Mouse (Mus musculus): ENCODE measurements around the gene Col13a1. TPM values are rescaled to one million over a fixed set of nuclear protein-coding genes. Genes with fewer than 3 reads are reported as not detected.

Col13a1 gene
- polyA plus RNA-seq, 1 experiment from 2014 or later = 0.31 TPM

- no peaks in the 10 kb centered on the region for H3K9me3 ChIP-seq (ENCODE audit: control insufficient read depth, low read length)
- no peaks in the 10 kb centered on the region for H3K36me3 ChIP-seq (ENCODE audit: control insufficient read depth, insufficient read depth, low read length)
- H3K9ac ChIP-seq (replicated peaks; ENCODE audit: low read depth, low read length) = no peak overlapping the region
- no peaks in the 10 kb centered on the region for H3K27me3 ChIP-seq (ENCODE audit: control insufficient read depth, insufficient read depth, low read length)
- H3K4me3 ChIP-seq (ENCODE audit: low read depth, low read length) = no peak overlapping the region
- H3K4me2 ChIP-seq (ENCODE audit: low read depth, low read length) = no peak overlapping the region
- H3K4me1 ChIP-seq (ENCODE audit: control insufficient read depth, insufficient read depth, low read length) = no peaks in the 10 kb centered on the region
- H3K27ac ChIP-seq (ENCODE audit: low read depth, low read length) = no peak overlapping the region
- ATAC-seq (ENCODE audit: low read depth) = no peak
- 77% methylated on average over 13 of the region's 13 CpGs for WGBS
Observed at GRCm38 (mm10) chr10:61825979-61826752, 152.7 kb downstream of the Col13a1 start.

DNA sequence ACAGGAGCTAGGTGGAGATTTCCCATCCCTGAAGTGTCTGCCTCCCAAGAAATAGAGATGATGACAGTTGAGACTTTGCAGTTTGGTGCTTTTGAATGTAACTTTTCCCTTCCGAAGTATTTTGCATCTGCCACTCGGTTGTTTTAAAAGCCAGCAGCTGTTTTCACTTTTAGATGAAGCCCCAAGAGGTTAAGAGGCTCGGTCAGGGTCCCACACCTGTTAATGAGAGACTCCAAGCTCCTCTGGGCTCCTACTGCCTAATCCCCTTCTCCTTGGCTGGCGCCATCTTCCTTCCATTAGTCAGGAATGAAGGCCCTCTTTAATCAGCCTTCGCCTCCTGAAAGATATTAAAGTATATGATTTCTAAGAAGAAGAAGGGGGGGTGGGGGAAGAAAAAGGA is 153.4 kb downstream of the Col13a1 start:
- ATAC-seq (ENCODE audit: low read depth) = no peak
- 59% methylated on average over 5 of the region's 5 CpGs for WGBS
- H3K9me3 ChIP-seq (ENCODE audit: control insufficient read depth, low read length) = no peaks in the 10 kb centered on the region

GRCm38 (mm10) chr10:61823731-61824115 is 155.2 kb downstream of the Col13a1 start:
- H3K27me3 ChIP-seq (ENCODE audit: control insufficient read depth, insufficient read depth, low read length) = no peaks in the 10 kb centered on the region
- H3K36me3 ChIP-seq (ENCODE audit: control insufficient read depth, insufficient read depth, low read length) = no peaks in the 10 kb centered on the region
- WGBS = 63% methylated on average over 4 of the region's 4 CpGs
- H3K4me3 ChIP-seq (ENCODE audit: low read depth, low read length) = no peak overlapping the region
- no peaks in the 10 kb centered on the region for H3K9me3 ChIP-seq (ENCODE audit: control insufficient read depth, low read length)
- no peaks in the 10 kb centered on the region for H3K4me1 ChIP-seq (ENCODE audit: control insufficient read depth, insufficient read depth, low read length)
- no peak overlapping the region for H3K27ac ChIP-seq (ENCODE audit: low read depth, low read length)
- no peak for ATAC-seq (ENCODE audit: low read depth)
- H3K4me2 ChIP-seq (ENCODE audit: low read depth, low read length) = no peak overlapping the region
- H3K9ac ChIP-seq (replicated peaks; ENCODE audit: low read depth, low read length) = no peak overlapping the region

More for the DNA sequence above, 153.4 kb downstream of the Col13a1 start:
- Histone ChIP-seq H3K27me3 (ENCODE audit: control insufficient read depth, insufficient read depth, low read length) (no peaks in the 10 kb centered on the region), H3K4me3 (ENCODE audit: low read depth, low read length) (no peak overlapping the region), H3K9ac (replicated peaks; ENCODE audit: low read depth, low read length) (no peak overlapping the region), H3K36me3 (ENCODE audit: control insufficient read depth, insufficient read depth, low read length) (no peaks in the 10 kb centered on the region), H3K4me2 (ENCODE audit: low read depth, low read length) (no peak overlapping the region), H3K27ac (ENCODE audit: low read depth, low read length) (no peak overlapping the region), H3K4me1 (ENCODE audit: control insufficient read depth, insufficient read depth, low read length) (no peaks in the 10 kb centered on the region)

DNA sequence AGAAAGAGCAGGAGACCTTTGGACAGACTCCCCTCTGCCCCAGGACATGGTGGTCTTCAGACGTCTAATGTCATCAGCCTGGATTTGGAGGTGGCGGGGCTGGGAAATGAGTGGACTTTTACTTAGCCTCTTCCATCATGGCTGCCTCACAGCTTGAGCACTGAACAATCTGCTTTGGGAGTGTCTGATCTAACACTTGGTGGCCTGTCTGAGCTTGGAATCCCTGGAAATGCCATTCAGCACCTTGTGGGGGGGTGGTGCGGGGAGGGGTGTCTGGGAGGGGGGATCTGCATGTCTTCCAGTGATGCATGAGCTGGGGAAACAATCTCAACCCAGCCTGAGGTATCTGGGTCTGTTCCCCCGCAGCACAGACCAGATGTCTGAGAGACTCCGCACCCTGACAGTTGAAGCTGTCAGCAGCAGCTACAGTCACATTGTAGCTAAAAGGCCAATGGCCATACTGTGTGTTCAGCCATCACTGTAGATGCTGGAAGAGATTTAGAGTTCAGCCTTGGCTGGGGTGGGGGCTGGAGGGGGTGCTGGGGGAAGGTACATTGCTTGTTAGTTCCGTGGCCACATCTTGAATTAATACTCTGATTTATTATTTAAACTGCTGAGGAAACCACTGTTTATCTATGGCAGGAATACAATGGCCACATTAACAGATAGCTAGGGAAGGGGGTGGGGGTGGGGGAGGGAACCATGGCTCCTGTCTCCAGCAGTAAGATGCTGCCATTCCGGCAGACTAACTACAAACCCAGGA is 155.8 kb downstream of the Col13a1 start:
- ATAC-seq (ENCODE audit: low read depth) = no peak

GRCm38 (mm10) chr10:61820050-61820449 is 158.9 kb downstream of the Col13a1 start:
- H3K4me3 ChIP-seq (ENCODE audit: low read depth, low read length) = no peak overlapping the region
- no peaks in the 10 kb centered on the region for H3K4me1 ChIP-seq (ENCODE audit: control insufficient read depth, insufficient read depth, low read length)
- ATAC-seq (ENCODE audit: low read depth) = no peak
- H3K27ac ChIP-seq (ENCODE audit: low read depth, low read length) = no peak overlapping the region
- no peaks in the 10 kb centered on the region for H3K36me3 ChIP-seq (ENCODE audit: control insufficient read depth, insufficient read depth, low read length)
- 60% methylated on average over 9 of the region's 9 CpGs for WGBS
- no peak overlapping the region for H3K9ac ChIP-seq (replicated peaks; ENCODE audit: low read depth, low read length)
- H3K4me2 ChIP-seq (ENCODE audit: low read depth, low read length) = no peak overlapping the region
- H3K27me3 ChIP-seq (ENCODE audit: control insufficient read depth, insufficient read depth, low read length) = no peaks in the 10 kb centered on the region
- H3K9me3 ChIP-seq (ENCODE audit: control insufficient read depth, low read length) = no peaks in the 10 kb centered on the region

More for the DNA sequence above, 155.8 kb downstream of the Col13a1 start:
- Histone ChIP-seq H3K4me2 (ENCODE audit: low read depth, low read length) (no peak overlapping the region), H3K36me3 (ENCODE audit: control insufficient read depth, insufficient read depth, low read length) (no peaks in the 10 kb centered on the region), H3K4me3 (ENCODE audit: low read depth, low read length) (no peak overlapping the region), H3K9ac (replicated peaks; ENCODE audit: low read depth, low read length) (no peak overlapping the region), H3K9me3 (ENCODE audit: control insufficient read depth, low read length) (no peaks in the 10 kb centered on the region), H3K4me1 (ENCODE audit: control insufficient read depth, insufficient read depth, low read length) (no peaks in the 10 kb centered on the region), H3K27me3 (ENCODE audit: control insufficient read depth, insufficient read depth, low read length) (no peaks in the 10 kb centered on the region), H3K27ac (ENCODE audit: low read depth, low read length) (no peak overlapping the region)
- WGBS = 60% methylated on average over 7 of the region's 7 CpGs

GRCm38 (mm10) chr10:61811987-61812386 is 166.9 kb downstream of the Col13a1 start:
- H3K4me3 ChIP-seq (ENCODE audit: low read depth, low read length) = no peak overlapping the region

DNA sequence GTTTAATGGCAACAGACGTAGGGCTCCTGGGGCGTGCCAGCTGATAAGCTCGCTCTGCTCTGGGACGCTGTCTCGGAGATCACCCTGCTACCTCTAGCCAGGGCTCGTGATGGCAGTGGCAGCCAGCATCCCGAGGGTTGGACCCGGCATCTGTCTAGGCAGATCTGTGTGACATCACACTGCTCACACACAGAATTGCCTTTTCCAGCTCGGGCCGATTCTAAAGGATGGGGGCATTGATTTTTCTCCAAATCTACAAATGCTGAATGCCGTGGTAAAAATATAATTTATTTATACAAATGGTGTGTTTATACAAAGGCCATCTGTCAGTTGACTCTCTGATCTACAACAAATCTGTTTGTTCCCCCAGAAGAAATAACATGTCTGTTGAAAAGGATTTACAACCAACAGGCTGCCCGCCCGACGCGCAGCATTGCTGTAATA is 180.8 kb downstream of the Col13a1 start:
- no peak overlapping the region for H3K4me3 ChIP-seq (ENCODE audit: low read depth, low read length)
- H3K27me3 ChIP-seq (ENCODE audit: control insufficient read depth, insufficient read depth, low read length) = no peaks in the 10 kb centered on the region
- WGBS = 65% methylated on average over 15 of the region's 15 CpGs
- H3K27ac ChIP-seq (ENCODE audit: low read depth, low read length) = no peak overlapping the region
- H3K9me3 ChIP-seq (ENCODE audit: control insufficient read depth, low read length) = no peaks in the 10 kb centered on the region
- ATAC-seq (ENCODE audit: low read depth) = 0 out of 2 replicates have a peak, but pooled peaks have one; percentile 38
- H3K9ac ChIP-seq (replicated peaks; ENCODE audit: low read depth, low read length) = no peak overlapping the region
- no peaks in the 10 kb centered on the region for H3K4me1 ChIP-seq (ENCODE audit: control insufficient read depth, insufficient read depth, low read length)
- H3K36me3 ChIP-seq (ENCODE audit: control insufficient read depth, insufficient read depth, low read length) = no peaks in the 10 kb centered on the region
- no peak overlapping the region for H3K4me2 ChIP-seq (ENCODE audit: low read depth, low read length)

More at GRCm38 (mm10) chr10:61811987-61812386, 166.9 kb downstream of the Col13a1 start:
- WGBS = 83% methylated on average over 5 of the region's 5 CpGs
- Histone ChIP-seq H3K27me3 (ENCODE audit: control insufficient read depth, insufficient read depth, low read length) (no peaks in the 10 kb centered on the region), H3K9ac (replicated peaks; ENCODE audit: low read depth, low read length) (no peak overlapping the region), H3K4me1 (ENCODE audit: control insufficient read depth, insufficient read depth, low read length) (no peaks in the 10 kb centered on the region), H3K9me3 (ENCODE audit: control insufficient read depth, low read length) (no peaks in the 10 kb centered on the region), H3K27ac (ENCODE audit: low read depth, low read length) (no peak overlapping the region), H3K4me2 (ENCODE audit: low read depth, low read length) (no peak overlapping the region), H3K36me3 (ENCODE audit: control insufficient read depth, insufficient read depth, low read length) (no peaks in the 10 kb centered on the region)
- no peak for ATAC-seq (ENCODE audit: low read depth)

GRCm38 (mm10) chr10:61795458-61795857 is 183.4 kb downstream of the Col13a1 start:
- H3K27me3 ChIP-seq (ENCODE audit: control insufficient read depth, insufficient read depth, low read length) = no peaks in the 10 kb centered on the region
- no peak overlapping the region for H3K9ac ChIP-seq (replicated peaks; ENCODE audit: low read depth, low read length)
- no peak overlapping the region for H3K27ac ChIP-seq (ENCODE audit: low read depth, low read length)
- ATAC-seq (ENCODE audit: low read depth) = no peak
- no peak overlapping the region for H3K4me2 ChIP-seq (ENCODE audit: low read depth, low read length)
- H3K9me3 ChIP-seq (ENCODE audit: control insufficient read depth, low read length) = no peaks in the 10 kb centered on the region
- no peak overlapping the region for H3K4me3 ChIP-seq (ENCODE audit: low read depth, low read length)
- no peaks in the 10 kb centered on the region for H3K4me1 ChIP-seq (ENCODE audit: control insufficient read depth, insufficient read depth, low read length)
- no peaks in the 10 kb centered on the region for H3K36me3 ChIP-seq (ENCODE audit: control insufficient read depth, insufficient read depth, low read length)
- WGBS = 30% methylated on average over 8 of the region's 8 CpGs

DNA sequence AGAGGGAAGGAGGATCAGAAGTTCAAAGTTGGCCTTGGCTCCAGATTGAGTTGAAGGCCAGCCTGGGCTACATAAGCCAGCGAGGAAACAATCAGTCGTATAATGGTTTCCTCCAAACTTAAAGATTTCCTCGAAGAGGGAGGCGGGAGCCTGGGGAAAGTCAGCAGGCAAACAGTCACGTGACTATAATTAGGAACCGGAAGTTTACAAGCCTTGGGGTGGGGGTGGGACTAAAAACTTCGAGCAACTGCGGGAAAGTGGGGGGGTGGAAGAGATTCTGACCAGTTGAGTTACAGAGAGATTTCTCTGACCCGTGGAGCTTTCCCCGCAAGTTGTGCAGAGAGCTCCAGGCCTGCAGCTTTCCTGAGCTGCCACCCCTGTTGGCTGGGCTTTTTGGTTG is 183.9 kb downstream of the Col13a1 start:
- H3K4me1 ChIP-seq (ENCODE audit: control insufficient read depth, insufficient read depth, low read length) = no peaks in the 10 kb centered on the region
- ATAC-seq (ENCODE audit: low read depth) = no peak
- no peaks in the 10 kb centered on the region for H3K9me3 ChIP-seq (ENCODE audit: control insufficient read depth, low read length)
- H3K4me3 ChIP-seq (ENCODE audit: low read depth, low read length) = no peak overlapping the region
- H3K36me3 ChIP-seq (ENCODE audit: control insufficient read depth, insufficient read depth, low read length) = no peaks in the 10 kb centered on the region
- H3K27ac ChIP-seq (ENCODE audit: low read depth, low read length) = no peak overlapping the region
- no peaks in the 10 kb centered on the region for H3K27me3 ChIP-seq (ENCODE audit: control insufficient read depth, insufficient read depth, low read length)
- WGBS = 59% methylated on average over 10 of the region's 10 CpGs
- H3K4me2 ChIP-seq (ENCODE audit: low read depth, low read length) = no peak overlapping the region
- no peak overlapping the region for H3K9ac ChIP-seq (replicated peaks; ENCODE audit: low read depth, low read length)

Data from neural tube, embryonic 14.5 days (tissue).